Mouse (Mus musculus): ENCODE measurements around the gene Six5.

DNA sequence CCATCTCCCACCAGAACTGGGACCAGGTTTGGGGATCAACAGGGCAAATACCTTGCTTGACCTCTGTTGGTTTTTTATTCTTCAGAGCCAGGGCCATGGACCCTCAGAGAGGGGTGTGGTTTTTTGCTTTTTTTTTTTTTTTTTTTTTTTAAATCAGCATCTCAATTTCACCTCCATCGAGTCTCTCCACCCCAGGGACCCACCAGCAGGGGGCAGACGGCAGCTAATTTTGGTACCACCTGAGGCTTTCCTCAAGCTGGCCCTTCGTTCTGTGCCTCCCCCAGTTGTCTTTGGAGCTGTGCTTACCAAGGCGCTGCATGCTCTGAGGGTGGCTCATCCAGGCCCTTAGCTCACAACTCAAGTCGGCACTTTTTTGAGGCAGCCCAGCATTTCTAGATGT lies 43.0 kb downstream of the Six5 start:
- TF ChIP-seq FOSL1 (IDR thresholded peaks at IDR 0.05; ENCODE audit: insufficient read depth, low read length, poor library complexity, severe bottlenecking): no peak
- TF ChIP-seq CTCF (IDR thresholded peaks at IDR 0.05; ENCODE audit: control insufficient read depth, insufficient read depth, insufficient read length): peak; percentile 18
- TF ChIP-seq MAX (IDR thresholded peaks at IDR 0.05): no peak
- no peak for TF ChIP-seq MYOD1 (IDR thresholded peaks at IDR 0.05; ENCODE audit: control insufficient read depth, insufficient read length, low read depth)
- TF ChIP-seq USF1 (IDR thresholded peaks at IDR 0.05; ENCODE audit: low read depth): no peak
- TF ChIP-seq CEBPB (IDR thresholded peaks at IDR 0.05; ENCODE audit: low read depth): no peak
